Mouse (Mus musculus): ENCODE results near the gene Ube2e1.

Ube2e1 gene

GRCm38 (mm10) chr14:18317457-18318411 is 13.9 kb downstream of the Ube2e1 start:
- CTCF ChIA-PET: interaction anchor here (0.6 kb wide), 1 partner anchor 16 kb away, joined by 4 read pairs; no protein-coding TSS in a partner anchor

DNA sequence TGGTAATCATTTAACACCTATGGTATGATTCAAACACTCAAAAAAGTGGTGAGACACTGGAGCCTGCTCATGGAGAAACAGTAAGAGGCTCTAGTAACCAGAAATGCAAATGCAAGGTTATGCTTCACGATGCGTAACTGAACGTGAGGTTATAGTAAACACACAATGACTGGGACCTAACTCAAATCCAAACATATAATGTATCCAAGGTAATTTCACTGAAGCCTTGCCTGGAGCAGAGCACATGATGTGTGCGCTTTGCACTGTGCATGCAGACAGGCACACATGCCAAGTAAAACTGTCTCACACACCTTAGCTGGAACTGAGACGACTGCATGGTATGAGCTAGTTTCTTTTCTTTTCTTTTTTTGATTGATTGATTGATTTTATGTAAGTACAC is 27.5 kb downstream of the Ube2e1 start:
- CTCF ChIA-PET: no interaction called here

GRCm38 (mm10) chr14:18303262-18303661 is 28.4 kb downstream of the Ube2e1 start:
- CTCF ChIA-PET: no interaction called here

- CTCF ChIA-PET: no interaction called here
Observed at GRCm38 (mm10) chr14:18302750-18303149, 28.9 kb downstream of the Ube2e1 start.

- CTCF ChIA-PET: no interaction called here
Observed at GRCm38 (mm10) chr14:18301591-18301990, 30.1 kb downstream of the Ube2e1 start.

DNA sequence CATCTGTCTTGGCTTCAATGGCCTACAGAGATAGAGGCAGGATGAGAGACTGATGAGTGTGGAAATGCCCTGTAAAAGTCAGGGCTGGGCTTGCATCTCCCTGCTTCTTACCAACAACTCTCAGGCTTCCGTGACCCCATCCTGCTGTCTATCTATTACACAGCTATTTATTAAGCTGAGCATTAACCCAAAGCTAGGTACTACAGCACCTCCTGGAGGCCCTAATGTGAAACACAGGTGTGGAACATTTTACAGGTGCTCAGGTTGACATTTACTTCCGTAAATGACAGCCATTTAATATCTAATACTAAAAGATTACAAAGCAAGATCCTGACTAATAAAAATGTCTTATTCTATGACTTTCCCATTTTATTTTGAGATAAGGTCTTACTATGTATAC is 31.0 kb downstream of the Ube2e1 start:
- CTCF ChIA-PET: no interaction called here

DNA sequence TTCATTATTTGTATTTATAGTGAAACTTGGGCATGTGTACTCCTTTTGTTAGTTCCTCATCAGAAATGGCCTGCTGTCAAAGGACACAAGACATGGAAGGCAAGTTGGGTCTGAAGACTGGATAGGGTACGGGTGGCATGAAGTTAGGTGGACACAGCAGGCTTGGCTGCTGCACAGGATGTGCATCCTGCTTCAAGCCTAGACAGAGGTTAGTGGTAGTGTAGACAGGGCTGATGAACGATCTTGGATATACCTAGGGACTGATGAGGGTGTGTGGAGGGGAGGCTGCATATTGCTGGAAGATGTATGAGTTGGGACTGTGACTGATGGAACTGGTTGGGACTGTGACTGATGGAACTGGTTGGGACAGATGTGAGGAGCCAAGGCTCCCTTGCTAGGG is 32.8 kb downstream of the Ube2e1 start:
- CTCF ChIA-PET: no interaction called here

DNA sequence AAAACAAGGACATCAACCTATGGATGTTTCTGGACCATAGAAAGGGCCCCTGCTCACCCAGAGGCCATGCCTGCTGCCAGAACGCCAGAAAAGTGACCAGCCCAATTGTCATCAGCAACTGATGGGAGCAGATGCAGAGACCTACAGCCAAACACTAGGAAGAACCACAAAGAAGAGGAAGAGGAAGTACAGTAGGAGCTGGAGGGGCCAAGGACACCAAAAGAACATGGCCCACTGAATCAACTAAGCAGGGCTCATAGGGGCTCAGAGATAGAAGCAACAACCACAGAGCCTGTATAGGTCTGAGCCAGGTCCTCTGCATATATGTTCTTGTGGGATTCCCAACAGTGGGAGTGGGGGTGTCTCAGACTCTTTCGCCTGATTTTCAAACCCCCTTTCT is 34.2 kb downstream of the Ube2e1 start:
- CTCF ChIA-PET: no interaction called here

GRCm38 (mm10) chr14:18292578-18292977 is 39.1 kb downstream of the Ube2e1 start:
- CTCF ChIA-PET: no interaction called here

DNA sequence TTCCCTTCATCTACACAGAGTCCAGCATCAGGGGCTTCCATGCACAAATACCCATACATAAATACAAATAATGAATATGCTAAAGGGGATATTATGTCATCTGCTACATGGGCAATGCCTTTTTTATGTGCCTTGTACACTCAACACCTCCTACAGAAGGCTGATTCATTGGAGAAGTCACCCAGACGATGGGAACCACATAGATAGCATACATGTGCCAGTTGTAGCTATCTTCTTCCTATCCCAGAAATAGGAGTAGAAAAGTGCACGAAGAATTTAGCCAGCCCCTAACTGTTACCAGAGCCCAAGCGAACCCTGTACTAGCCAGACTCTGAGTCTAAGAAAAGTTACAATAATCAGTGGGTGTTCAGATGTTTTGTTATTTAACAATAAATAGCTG is 39.5 kb downstream of the Ube2e1 start:
- CTCF ChIA-PET: no interaction called here

GRCm38 (mm10) chr14:18287391-18287790 is 44.3 kb downstream of the Ube2e1 start:
- CTCF ChIA-PET: no interaction called here

- CTCF ChIA-PET: no interaction called here
Observed at GRCm38 (mm10) chr14:18286441-18286840, 45.2 kb downstream of the Ube2e1 start.

DNA sequence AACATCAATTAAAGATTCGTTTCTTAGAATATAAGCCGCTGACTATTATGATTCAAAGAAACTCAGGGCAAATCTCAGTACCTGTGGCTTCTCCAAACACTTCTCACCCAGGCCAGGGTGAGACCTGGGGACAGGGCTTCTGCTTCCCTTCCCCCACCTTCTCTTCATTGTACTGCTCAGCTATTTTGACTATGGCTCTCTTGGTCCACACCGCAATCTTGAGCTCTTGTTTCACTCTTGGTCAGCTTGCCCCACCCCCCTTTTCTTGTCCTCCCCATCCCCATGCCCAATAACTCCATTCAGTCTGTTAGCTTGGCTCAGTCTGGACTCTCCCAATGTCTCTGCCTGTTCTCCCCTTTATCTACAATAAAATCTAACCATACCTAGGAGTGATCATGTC is 46.2 kb downstream of the Ube2e1 start:
- CTCF ChIA-PET: no interaction called here

- CTCF ChIA-PET: no interaction called here
Observed at GRCm38 (mm10) chr14:18284581-18284980, 47.1 kb downstream of the Ube2e1 start.

DNA sequence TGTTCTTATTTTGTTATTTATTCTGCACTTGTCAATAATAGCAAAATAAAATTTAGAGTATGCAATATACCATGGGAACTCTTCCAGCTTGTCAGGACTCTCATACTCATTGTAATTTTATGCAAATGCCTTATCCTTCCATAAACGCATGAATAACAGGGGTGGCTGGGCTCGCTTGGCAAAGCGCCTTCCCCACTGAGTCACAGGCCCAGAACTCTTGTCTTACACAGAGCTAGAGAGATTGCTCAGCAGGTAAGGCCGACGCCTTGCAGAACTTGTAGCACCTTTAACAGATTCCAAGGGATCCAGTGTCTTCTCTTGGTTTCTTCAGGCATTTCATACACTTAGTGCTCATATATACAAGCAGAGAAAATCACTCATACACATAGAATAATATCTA is 51.3 kb downstream of the Ube2e1 start:
- CTCF ChIA-PET: no interaction called here

GRCm38 (mm10) chr14:18274526-18274925 is 57.1 kb downstream of the Ube2e1 start:
- CTCF ChIA-PET: no interaction called here

GRCm38 (mm10) chr14:18271666-18272065 is 60.0 kb downstream of the Ube2e1 start:
- CTCF ChIA-PET: interaction anchor here (0.6 to 0.7 kb wide), 2 partner anchors 39 to 40 kb away, joined by 3 to 4 read pairs; no protein-coding TSS in a partner anchor

DNA sequence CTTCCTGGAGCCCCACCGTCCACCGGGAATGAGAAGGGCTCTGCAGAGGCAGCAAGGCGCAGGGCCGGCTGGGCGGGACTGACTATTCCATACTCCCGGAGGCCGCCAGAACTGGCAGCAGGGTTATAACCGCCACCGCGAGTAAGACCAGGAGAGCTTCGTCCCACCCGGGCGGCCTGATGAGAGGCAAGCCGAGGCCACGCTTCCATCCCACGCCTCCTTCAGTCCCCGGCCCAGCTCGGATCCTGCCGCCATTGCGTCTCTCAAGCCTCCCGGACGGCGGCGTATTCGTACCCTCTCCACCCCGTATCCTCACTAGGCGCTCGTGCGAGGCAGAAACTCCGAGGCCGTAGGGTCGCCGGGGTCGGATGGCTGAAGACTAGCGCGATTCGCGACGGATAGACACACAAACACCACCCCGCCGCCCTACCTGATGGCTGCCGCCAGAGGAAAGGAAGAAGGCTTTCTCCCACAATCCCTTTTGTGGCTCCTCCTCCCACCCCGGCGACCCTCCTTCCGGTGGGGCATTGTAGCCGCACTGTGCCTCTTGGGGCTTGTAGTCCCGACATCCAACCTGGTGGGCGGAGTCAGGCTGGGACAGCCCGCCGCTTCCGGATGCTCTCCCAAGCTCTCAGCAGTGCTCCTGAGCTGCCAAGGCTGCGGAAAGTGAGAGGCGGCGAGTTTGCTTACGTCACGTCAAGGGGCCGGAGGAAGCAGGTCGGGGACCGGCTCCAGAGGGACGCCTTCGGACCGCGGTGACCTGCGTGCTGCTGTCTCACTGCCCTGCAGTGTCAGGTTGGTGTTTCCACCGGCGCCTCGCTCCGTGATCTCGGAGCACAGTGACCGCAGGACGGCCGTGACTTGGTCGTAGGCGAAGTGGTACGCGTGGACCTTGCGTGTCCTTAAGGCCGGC is 60.9 kb downstream of the Ube2e1 start, which contains the start of the genes Nkiras1 and Rpl15:
Gene Nkiras1 (plus strand): TSS at position 608 of the 913 bp plus-strand sequence.
Gene Rpl15 (minus strand): TSS at position 863 of the 913 bp plus-strand sequence.
- CTCF ChIA-PET: interaction anchor here (1.0 kb wide), 1 partner anchor 36 kb away, joined by 3 read pairs; no protein-coding TSS in a partner anchor

DNA sequence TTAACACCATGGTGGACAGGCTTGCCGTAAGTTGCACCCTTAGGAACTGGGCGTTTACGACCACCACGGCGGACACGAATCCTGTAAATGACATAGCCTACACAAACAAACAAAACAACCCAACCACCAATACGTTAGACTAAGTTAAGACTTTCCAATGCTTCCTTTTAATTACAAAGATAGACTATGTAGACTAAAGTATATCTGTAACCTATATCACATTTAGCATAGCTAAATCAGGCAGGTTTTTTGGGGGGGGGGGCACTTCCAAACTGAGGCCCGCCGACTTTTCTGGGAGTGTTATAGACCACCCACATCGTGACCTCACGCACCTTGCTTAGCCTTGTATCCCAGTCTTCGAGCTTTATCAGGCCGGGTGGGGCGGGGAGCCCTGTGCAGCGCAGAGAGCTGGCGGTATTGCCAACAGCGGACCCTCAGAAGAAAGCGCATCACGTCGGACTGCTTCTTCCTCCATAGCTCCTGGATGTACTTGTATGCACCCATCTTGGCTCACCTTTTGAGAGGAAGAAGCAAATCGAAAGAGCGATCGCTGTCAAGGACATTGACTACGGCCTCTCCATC is 61.6 kb downstream of the Ube2e1 start:
- CTCF ChIA-PET: interaction anchor here (1.0 kb wide), 1 partner anchor 36 kb away, joined by 3 read pairs; no protein-coding TSS in a partner anchor

GRCm38 (mm10) chr14:18263427-18263826 is 68.2 kb downstream of the Ube2e1 start:
- CTCF ChIA-PET: no interaction called here

DNA sequence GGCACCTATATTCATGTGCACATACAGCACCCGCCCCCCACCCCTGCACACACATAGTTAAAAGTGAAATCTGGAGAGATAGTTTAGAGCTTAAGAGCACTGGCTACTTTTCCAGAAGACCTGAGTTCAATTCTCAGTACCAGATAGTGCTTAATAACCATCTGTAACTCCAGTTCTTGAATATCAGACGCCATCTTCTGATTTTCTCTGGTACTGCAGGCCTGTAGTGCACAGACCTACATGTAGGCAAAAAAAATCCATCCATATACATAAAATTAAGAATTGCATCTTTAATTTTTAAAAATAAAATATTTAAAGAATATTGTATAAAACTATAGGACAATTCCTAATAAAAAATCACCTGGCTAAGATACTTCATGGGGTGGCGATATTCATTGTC is 70.5 kb downstream of the Ube2e1 start:
- CTCF ChIA-PET: no interaction called here

GRCm38 (mm10) chr14:18242638-18243130 is 89.0 kb downstream of the Ube2e1 start:
- CTCF ChIA-PET: no interaction called here
